Mouse (Mus musculus): ENCODE data around the gene Nacc2.

Nacc2 gene

DNA sequence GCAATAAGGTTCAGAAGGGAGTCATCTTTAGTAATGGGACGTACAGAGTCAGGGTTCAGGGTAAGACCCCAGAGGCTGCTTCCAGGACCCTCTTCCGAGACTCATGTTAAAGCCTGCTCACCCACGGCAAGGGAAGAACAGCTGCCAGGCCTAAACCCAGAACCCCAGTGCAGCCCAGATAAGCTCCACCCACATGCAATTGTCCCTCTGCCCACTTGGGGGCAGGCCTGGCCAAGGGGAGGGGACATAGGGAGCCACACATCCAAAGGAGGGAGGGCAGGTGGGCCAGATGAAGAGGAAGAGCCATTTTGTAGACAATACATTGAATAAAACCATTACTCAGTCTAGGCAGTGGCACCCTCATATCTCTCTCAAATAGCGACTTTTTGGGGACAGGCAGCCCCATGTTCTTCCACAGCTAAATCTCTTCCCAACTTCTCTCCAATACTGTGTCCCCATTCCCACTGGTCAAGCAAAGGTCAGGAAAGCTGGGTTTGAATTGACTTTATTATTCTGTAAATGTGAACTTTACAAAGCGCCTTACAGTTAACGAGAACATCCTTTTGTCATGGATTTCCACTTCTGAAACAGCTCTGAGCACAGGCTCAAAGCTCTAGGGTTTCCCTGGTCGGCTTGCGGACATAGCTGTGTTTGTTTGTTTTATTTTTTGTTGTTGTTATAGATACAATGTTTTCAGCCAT is 67.8 kb downstream of the Nacc2 start:
- WGBS = 50% methylated on average over 8 of the region's 8 CpGs

DNA sequence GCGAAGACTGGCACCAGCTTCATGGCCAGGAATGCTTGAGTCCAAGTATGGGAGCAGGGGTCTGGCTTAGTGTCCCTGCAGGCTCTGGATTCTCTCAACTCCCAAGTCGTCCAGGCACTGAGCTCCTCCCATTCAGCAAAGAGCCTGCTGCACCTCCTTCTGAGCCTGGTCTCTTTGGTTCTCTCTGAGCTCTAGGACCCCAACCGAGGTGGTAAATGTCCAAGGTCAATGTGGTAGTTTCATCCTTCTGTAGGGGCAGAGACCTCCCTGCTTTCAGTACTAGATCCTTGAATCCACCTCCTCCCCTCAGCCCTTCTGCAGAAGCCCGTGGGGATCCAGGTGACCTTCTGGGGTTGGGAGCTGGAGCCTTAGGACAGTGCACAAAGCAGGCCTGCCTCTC is 70.2 kb downstream of the Nacc2 start:
- 73% methylated on average over 4 of the region's 4 CpGs for WGBS

DNA sequence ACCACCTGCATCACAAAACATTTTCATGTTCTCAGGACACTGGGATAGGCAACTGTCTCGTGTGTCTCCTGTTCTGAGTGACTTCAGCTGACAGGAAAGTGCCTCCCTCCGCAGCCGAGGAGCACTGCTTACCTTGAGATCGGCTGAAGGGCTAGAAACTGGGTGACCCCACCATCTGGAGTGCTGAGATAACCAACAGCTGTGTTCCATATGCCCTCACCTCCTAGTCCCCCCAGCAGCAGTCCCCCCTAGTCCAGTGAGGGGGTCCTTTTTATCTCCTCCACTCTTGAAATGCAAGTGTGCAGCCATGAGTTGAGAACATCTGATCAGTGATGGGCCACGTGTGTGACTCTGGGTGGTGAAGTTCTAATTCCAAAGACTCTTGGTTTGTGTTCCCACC is 74.2 kb downstream of the Nacc2 start:
- WGBS = 82% methylated on average over 5 of the region's 5 CpGs

DNA sequence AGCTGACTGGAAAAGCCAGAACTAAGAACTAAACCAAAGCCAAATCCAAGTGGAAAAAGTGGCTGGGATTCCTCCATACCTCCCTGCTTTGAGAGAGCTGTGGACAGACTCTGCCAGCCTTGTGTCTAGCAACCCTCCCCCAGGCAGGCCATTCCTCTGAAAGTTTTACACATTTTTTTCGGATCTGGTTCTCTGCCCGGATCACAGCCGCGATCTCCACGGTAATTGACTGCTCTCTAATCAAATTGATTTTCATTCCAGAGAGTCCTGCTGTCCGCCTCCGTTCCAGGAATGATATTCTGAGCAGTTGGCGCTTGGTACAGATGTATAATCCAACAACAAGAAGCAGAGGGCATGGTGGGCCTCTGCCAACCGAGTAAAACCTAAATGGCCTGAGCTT is 78.8 kb downstream of the Nacc2 start:
- 57% methylated on average over 9 of the region's 9 CpGs for WGBS

DNA sequence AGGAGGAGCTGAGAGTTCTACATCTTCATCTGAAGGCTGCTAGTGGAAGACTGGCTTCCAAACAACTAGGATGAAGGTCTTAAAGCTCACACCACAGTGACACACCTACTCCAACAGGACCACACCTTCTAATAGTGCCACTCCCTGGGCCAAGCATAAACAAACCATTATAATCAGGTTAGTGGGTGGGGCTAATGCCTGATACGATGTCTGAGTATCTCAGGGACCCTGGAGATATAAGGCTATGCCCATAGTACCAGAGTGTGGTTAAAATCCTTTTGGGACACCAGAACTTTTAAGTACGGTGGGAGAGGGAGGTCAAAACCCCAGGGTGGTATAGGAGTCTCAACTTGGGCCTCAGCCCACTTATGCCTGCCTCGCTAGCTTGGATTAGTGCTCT is 80.4 kb downstream of the Nacc2 start:
- 86% methylated on average over 3 of the region's 3 CpGs for WGBS

DNA sequence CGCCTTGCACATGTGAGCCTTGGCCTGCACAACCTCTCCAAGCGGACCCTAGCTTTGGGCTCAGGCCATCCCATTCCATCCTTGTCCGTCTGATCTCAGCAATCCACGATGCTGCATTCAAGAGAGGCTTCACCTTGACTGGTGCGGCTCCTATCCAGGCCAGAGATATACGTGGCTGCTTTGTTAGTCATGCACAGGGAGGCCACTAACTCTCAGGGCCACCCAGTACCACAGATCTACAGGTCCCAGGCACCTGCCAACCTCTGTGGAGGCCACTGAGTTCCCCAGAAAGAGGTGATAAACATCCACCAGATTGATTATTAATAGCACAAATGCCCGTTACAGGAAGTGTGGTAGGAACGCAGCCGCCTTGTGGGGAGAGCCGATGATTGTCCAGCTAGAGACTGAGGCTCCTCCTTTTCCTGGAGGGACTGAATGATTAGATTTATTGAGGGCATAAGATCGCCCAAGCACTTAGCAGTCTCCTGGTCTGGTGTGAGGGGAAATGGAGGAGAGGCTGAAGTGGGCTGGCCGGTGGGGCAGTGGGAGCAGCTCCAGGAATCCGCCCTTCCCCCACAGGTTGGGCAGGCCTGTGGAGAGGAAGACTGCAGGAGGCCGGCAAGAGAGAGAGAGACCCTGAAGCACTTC is 81.7 kb downstream of the Nacc2 start:
- WGBS = 71% methylated on average over 14 of the region's 14 CpGs

DNA sequence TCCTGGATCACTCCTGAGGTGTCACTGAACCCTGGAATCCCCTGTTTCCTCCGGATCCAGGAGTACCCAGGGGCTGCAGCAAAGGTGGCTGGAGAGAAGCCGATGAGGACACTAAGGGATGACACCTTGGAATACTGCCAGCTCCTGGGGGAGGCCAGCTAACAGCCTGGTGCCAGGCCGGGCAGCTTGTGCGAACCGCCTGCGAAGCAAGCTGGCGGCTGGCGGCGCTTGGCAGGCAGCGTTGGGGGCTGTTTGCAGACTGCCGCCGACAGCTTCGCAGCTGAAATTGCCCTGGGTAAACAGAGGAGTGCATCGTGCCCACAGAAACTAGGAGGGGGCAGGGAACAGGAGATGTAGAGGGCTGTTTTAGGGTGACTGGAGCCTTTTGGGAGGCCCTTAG is 83.1 kb downstream of the Nacc2 start:
- 23% methylated on average over 14 of the region's 14 CpGs for WGBS

DNA sequence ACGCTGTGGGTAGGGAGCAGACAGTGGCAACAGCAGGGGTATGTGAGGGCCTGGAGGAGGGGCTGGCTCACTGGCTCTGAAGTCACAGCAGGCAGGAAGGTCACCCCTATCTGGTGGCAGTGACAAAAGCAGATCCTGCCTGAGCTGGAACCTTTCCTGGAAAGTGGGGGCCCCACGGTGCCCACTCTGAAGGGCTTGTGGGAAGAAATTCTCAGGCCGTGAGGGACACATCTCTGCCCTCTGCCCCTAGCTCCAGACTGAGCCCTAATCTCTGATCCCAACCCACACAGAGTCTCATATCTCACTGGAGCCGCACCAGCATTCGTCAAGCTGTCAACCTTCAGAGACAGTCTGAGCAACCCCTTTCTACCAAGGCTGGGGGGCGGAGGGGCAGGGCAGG is 85.6 kb downstream of the Nacc2 start:
- WGBS = 77% methylated on average over 6 of the region's 6 CpGs

DNA sequence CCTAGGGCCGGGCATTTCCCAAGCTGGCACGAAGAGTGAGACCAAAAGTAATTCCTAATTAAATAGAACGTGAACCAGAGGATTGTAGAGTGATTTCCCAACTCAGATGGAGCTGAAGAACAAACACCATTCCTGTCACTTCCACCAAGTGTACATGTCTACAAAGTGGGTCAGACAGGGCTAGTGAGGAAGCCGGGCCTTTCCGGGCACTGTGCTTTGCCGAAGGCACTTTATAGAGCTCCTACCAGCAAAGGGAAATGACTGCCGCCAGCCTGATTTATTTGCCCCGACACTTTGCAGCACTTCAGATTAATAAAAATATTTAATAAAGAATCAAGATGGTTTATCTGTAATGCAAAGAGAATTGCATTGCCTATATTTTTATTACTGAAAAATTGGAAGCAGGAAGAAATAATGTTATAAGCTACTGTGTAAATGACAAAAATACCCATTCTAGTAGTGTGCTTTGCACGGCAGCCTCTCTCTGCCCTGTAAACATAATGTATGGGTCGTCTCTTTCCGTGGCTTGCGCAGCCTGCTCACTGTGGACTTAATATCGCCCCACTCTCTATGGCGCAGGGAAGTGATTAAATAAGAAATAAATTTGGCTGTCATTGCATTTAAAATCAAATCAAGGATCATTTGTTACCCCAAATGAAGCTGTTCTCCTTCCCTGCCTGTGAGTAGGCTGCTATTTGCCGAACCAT is 88.5 kb downstream of the Nacc2 start:
- WGBS = 88% methylated on average over 15 of the region's 15 CpGs

DNA sequence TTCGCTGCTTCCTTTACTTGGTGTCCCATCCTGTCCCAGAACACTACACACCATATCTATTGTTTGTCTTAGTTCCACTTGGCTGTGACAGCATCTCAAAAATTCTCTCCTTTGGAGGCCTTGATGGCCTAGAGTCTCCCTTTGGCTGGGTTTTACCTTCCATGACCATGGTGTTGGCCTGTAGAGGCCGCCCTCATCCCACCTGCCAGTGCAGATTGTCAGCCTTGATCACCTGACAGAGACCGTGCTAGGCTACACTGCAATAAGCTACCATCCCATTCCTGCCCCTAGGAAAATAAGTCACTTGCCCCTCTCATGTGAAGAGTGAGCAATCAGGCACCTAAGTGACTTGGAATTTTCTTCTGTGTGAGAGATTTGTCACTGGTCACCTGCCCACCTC is 92.7 kb downstream of the Nacc2 start:
- WGBS = 75% methylated on average over 3 of the region's 3 CpGs

DNA sequence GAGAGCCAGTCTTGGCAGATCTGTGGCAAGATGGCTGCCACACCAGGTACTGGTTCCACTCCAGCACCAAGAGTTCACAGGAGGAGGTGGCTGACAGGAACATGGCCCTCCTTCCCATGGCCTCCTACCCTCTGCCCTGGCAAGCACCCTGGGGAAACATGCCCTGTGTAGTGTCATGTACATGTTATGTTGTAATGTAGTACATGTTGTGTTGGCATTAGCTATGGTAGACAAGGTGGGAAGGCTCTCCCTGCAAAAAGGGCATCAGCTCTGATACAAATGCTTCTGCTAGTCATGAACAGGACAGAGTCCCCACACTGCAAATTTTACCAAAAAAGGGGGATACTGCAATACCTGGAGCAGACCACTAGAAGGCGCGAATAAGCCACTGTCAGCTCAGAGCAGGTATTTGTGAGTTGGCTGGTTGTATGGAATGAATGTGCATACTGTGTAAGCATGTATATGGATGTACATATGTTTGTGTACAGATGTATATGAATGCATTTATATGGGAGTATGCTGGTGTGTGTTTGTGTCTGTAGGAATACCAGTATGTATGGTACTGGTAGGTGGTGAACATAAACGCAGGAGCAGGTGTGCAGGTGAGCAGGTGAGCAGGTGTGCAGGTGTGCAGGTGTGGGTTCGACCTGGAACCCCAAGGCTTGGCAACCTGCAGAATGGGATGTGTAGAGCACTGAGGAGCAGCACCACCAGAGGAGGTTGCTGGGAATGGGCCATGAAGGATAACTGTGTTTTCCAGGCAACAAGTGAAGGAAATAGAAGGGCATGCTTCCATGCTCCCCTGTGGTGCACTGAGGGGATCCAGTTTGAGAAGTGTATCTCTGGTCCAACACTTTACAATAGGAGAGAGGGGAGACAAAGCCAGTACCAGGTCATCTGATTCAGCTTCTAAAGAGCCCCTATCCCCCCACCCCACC is 98.6 kb downstream of the Nacc2 start:
- 23% methylated on average over 4 of the region's 4 CpGs for WGBS

DNA sequence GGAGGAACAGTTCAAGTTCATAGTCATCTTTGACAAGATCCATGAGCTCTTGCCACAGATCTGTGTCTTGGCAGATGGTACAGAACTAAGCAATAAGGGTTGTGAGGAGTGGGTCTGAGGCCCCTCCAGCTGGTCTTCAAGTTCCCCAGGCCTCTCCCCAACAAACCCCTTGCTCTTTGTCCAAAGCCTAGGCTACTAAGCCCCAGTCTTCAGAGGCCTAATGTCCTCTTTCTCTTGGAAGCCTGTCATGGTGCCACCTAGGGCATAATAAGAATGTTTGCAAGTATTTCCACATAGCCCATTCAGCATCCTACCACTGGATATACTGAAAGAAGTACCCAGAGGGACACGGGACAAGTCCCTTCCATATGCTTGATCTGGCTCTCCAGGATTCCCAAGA is 100.4 kb downstream of the Nacc2 start:
- 79% methylated on average over 1 of the region's 1 CpGs for WGBS

DNA sequence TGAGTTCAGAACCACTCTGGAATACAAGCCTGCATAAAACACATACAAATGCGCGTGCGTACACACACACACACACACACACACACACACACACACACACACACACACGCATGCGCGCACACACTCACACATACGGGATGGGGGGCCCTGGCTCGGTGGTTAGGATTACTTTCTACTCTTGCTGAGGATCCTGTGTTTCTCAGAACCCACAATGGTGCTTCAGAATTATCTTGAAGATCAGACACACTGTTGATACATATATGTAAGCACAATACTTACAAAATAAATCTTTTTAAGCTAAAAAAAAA is 100.8 kb downstream of the Nacc2 start:
- 83% methylated on average over 8 of the region's 8 CpGs for WGBS

DNA sequence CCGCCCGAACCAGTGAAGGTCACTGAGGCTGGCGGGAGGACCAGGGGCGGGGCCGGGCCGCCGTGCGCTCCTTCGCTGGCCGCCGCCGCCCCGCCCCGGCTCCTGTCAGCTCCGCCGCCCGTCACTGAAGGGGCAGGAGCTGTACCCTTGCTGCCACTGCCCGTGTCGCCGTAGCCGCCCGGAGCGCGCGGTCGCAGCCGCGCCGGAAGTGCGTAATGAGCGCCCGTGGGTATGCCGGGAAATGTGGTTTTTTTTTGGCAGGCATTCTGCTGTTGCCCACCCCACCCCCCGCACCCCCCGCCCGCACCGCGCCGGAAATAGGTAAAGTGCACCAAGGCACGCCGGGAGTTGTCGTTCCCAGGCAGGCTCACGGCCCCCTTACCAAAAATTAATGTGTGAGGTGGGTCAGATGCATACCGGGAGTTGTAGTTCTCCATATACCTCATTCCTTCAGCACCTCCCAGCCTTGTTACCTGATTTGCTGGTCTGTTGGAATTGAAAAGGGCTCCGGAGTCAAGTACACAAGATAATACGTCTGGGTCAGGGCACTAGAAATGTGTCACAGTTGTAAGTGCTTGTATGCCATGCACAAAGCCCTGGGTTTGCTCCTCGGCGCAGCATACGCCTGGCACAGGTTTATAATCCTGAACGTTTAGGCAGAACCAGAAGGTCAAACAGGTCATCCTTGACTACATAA is 101.3 kb downstream of the Nacc2 start, which contains the start of gene Ubac1:
Ubac1 (minus strand) TSS at position 187 of the 697 bp plus-strand sequence.
- WGBS = 5% methylated on average over 50 of the region's 50 CpGs

DNA sequence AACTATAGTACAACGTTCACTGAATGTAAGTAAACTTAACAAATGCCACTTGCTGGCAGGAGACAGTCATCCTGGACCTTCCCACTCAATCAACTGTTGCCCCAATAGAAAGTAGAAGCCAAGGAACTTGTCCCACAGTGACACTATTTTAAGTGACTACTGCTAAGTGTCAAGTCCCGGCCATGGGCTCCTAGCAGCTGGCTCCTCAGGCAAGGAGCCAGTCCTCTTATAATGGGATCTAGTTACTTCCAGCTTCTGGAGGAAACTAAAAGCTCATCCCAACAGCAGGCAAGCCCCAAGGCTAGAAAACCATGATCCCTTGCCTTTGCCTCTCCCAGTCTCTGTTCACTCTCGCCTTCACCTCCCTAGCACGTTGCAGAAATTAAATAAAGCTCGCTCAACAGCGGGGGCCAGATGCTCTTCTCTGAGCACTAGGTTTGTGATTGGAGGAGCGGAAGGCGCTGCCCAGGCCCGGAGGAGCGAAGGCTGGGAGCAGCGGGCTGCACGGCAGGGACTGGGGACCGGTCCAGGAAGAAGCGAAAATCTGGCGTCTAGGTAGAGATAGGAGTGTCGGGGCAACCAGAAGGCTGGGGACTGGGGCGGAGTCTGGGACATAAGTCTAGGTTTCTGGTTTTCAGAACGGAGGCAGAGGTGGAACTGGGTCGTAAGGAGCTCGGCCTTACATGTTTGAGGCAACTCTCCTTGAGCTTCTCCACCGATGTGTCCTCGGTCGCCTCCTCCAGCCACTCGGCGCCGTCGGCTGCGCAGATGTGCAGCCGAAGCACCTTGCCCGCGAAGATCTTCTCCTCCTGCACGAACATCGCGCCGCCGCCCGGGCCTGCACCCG is 102.1 kb downstream of the Nacc2 start:
- WGBS = under 1% methylated on average over 38 of the region's 38 CpGs

DNA sequence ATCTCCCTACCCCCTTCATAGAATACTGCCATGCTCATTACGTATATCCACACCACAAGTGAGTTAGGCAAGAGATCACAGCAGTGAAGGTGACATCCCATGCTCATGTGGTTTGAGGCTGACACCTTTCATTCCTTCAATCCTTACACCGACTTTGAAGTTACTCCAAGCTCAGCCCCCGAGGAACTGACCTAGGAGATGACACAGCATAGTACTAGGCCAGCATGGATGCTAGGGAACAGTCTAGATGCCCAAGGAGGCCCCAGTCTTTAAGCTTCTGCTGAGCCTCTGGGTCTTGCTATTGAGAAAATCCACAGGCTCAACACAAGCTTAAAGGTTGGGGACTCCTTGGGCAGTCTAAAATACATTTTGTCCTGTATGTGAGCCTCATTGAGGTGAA is 103.1 kb downstream of the Nacc2 start:
- 78% methylated on average over 3 of the region's 3 CpGs for WGBS

DNA sequence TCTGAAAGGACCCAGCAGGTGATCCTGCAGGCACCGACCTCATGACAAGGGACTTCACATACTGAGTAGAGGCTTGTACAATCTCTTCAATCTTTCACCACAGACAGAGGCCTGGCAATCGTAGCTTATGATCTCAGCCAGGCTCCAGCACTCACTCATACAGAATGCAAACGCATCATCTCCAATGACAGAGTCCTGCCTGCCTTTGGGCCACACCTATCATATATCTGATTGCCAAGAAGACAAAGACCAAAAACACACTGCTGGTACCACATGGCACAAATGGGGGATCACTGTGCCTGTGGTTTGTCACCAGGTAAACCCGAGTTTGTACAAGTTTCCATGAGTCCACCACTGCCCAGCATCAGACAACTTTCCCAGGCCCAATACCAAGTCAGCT is 105.7 kb downstream of the Nacc2 start:
- 64% methylated on average over 4 of the region's 4 CpGs for WGBS

DNA sequence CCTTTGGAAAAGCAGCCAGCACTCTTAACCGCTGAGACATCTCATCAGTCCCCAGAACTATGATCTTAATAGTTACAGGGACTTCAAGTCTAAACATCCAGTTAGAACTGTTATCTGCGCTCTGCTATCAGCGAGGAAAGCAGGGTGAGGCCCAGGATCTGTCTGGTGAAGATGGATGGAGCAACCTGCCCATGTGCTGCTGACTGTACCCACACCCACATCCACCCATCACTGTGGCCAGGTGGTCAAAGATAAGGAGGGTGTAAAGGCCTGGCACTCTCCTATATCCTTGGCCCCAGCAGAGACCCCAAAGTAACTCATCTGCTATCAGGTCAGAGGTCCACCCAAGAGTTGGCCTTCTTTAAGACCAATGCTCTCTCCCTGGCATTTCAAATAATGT is 109.3 kb downstream of the Nacc2 start:
- WGBS = 97% methylated on average over 3 of the region's 3 CpGs

DNA sequence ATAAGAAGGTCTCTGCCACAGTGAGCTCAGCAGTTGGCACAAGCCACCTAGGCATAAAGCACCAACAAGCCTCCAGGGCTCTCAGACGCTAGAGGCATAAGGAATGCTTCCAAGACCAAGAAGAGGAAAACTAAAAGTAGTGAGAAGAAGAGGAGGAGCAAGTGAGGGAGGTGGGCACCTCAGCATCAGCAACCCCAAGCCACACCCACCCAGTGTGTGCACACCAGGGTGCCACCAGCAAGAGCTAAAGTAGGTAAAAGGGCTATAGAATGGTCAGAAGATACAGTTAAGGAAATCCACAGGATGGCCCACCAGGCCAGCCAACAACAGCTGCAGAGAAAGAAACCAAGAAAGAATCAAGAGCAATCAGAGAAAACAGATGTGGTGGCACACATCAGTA is 111.6 kb downstream of the Nacc2 start:
- 40% methylated on average over 1 of the region's 1 CpGs for WGBS
